Mouse (Mus musculus) small intestine, adult 2 months (tissue): Measurements from ENCODE around the gene Dcaf8. TPM values are rescaled to one million over a fixed set of nuclear protein-coding genes. Genes with fewer than 3 reads are reported as not detected.

Experiments used
- H3K27ac ChIP-seq: fragments of 200-500 bp; 2 replicates; pipeline ENCODE4 v1.5.1; 2012; ENCODE audit warnings: low read depth, low read length, control low read depth, inconsistent platforms; ENCODE audit not compliant: insufficient read depth
- H3K27me3 ChIP-seq: fragments of 200-500 bp; 2 replicates; pipeline ENCODE4 v1.6.1; 2012; ENCODE audit warnings: mild to moderate bottlenecking, moderate library complexity, low read length, inconsistent platforms; ENCODE audit not compliant: control insufficient read depth, insufficient read depth
- H3K36me3 ChIP-seq: fragments of 200-500 bp; 2 replicates; pipeline ENCODE4 v1.6.1; 2012; ENCODE audit warnings: mild to moderate bottlenecking, low read length, control low read depth, inconsistent platforms; ENCODE audit not compliant: control insufficient read depth, insufficient read depth
- H3K4me1 ChIP-seq: fragments of 200-500 bp; 2 replicates; pipeline ENCODE4 v1.6.1; 2012; ENCODE audit warnings: low read length, inconsistent platforms, mixed read lengths; ENCODE audit not compliant: control insufficient read depth, insufficient read depth, insufficient read length
- H3K4me3 ChIP-seq: fragments of 200-500 bp; 2 replicates; pipeline ENCODE4 v1.5.1; 2012; ENCODE audit warnings: low read depth, mild to moderate bottlenecking, control low read depth, inconsistent platforms, low read length, moderate library complexity
- CTCF ChIP-seq: fragments of 200-500 bp; IDR thresholded peaks from 2 replicates; pipeline ENCODE4 v1.5.1; 2012; ENCODE audit warnings: low read depth, mild to moderate bottlenecking, control low read depth, inconsistent platforms, low read length, moderate library complexity, mixed read lengths; ENCODE audit not compliant: insufficient replicate concordance, insufficient read length; ENCODE audit errors: extremely low read depth
- POLR2A ChIP-seq: fragments of 200-500 bp; IDR thresholded peaks from 2 replicates; pipeline ENCODE4 v1.6.1; 2012; ENCODE audit warnings: low read depth, mild to moderate bottlenecking, control low read depth, inconsistent platforms, low read length, moderate library complexity
- WGBS: fragments of 180-500 bp; shearing (Covaris S2); methylation state at CpG from one replicate; pipeline ENCODE4 v1.1.7; 2018; 5-methylcytosine and 5-hydroxymethylcytosine counted together
- polyA plus RNA-seq: library from polyadenylated mRNA; depleted of rRNA; stranded (reverse); fragments of >200 nt; gene quantifications from 2 replicates; pipeline ENCODE4 v1.2.3, GENCODE M21; 2012

Dcaf8 gene
- polyA plus RNA-seq, 1 experiment: 26.7 TPM

- no peaks in the 10 kb centered on the region for H3K36me3 ChIP-seq
- H3K27me3 ChIP-seq: no peaks in the 10 kb centered on the region
- 82% methylated on average over 19 of the region's 19 CpGs for WGBS
- H3K4me3 ChIP-seq: no peak within 1 kb of the TSS
- no peaks in the 10 kb centered on the region; the same call in 1 of the 2 replicates for H3K4me1 ChIP-seq
- TF ChIP-seq CTCF (no peak), POLR2A (no peak)
- no peak within 1 kb of the TSS; the same call in 1 of the 2 replicates for H3K27ac ChIP-seq
Measured at GRCm38 (mm10) chr1:172219451-172220406, 71.8 kb downstream of the Dcaf8 start, which contains the start of gene Casq1. TSS of gene Casq1 (minus strand) at chr1:172219868.

GRCm38 (mm10) chr1:172220414-172220813 is 72.5 kb downstream of the Dcaf8 start:
- H3K27ac ChIP-seq: no peak overlapping the region; the same call in 1 of the 2 replicates
- no peak overlapping the region for H3K4me3 ChIP-seq
- no peaks in the 10 kb centered on the region for H3K27me3 ChIP-seq
- no peaks in the 10 kb centered on the region; the same call in 1 of the 2 replicates for H3K4me1 ChIP-seq
- H3K36me3 ChIP-seq: no peaks in the 10 kb centered on the region
- 39% methylated on average over 10 of the region's 10 CpGs for WGBS
- no peak for TF ChIP-seq CTCF
- no peak for TF ChIP-seq POLR2A

GRCm38 (mm10) chr1:172221297-172222063 is 73.6 kb downstream of the Dcaf8 start:
- H3K27ac ChIP-seq: no peak overlapping the region
- WGBS: 78% methylated on average over 11 of the region's 11 CpGs
- H3K4me1 ChIP-seq: no peaks in the 10 kb centered on the region; the same call in 1 of the 2 replicates
- H3K4me3 ChIP-seq: no peak overlapping the region
- H3K27me3 ChIP-seq: no peaks in the 10 kb centered on the region
- no peaks in the 10 kb centered on the region for H3K36me3 ChIP-seq
- TF ChIP-seq POLR2A: no peak
- no peak for TF ChIP-seq CTCF

- Histone ChIP-seq H3K4me1 (no peaks in the 10 kb centered on the region), H3K36me3 (no peaks in the 10 kb centered on the region), H3K4me3 (no peak overlapping the region), H3K27me3 (no peaks in the 10 kb centered on the region), H3K27ac (no peak overlapping the region)
- 77% methylated on average over 2 of the region's 2 CpGs for WGBS
- TF ChIP-seq POLR2A (no peak), CTCF (no peak)
Measured at GRCm38 (mm10) chr1:172228209-172228608, 80.3 kb downstream of the Dcaf8 start.

DNA sequence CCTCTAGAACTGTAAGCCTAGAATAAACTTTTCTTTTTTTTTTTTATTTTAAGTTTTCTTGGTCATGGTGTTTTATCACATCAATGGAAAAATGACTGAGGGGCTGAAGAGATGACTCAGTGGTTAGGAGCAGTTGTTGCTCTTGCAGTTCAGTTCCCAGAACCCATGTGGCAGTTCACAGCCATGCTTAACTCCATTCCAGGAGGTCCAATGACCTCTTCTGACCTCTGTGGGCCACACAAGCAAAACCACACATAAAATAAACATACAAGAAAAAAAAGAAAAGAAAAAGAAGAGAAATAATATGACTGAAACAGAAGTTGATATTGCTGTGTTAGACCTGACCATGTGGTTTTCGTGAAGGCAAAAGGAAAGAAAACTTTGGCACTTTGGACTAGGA is 81.3 kb downstream of the Dcaf8 start:
- no peaks in the 10 kb centered on the region for H3K27me3 ChIP-seq
- TF ChIP-seq CTCF: no peak
- no peak for TF ChIP-seq POLR2A

GRCm38 (mm10) chr1:172240945-172241708 is 93.2 kb downstream of the Dcaf8 start:
- no peak for TF ChIP-seq POLR2A
- no peak for TF ChIP-seq CTCF
- 57% methylated on average over 6 of the region's 6 CpGs for WGBS
- Histone ChIP-seq H3K27ac (no peak overlapping the region), H3K36me3 (no peaks in the 10 kb centered on the region), H3K4me1 (no peaks in the 10 kb centered on the region), H3K27me3 (peaks cover 7% of the 10 kb centered on the region), H3K4me3 (no peak overlapping the region)

More for the DNA sequence above, 81.3 kb downstream of the Dcaf8 start:
- H3K4me3 ChIP-seq: no peak overlapping the region
- no peak overlapping the region for H3K27ac ChIP-seq
- no peaks in the 10 kb centered on the region for H3K36me3 ChIP-seq
- 72% methylated on average over 1 of the region's 1 CpGs for WGBS
- no peaks in the 10 kb centered on the region for H3K4me1 ChIP-seq
